Mouse (Mus musculus) neural tube, embryonic 11.5 days (tissue): Measurements from ENCODE around the gene Hist1h1d. TPM values are rescaled to one million over a fixed set of nuclear protein-coding genes. Genes with fewer than 3 reads are reported as not detected.
"Not testable (repeated sequence)": the region's sequence is repeated elsewhere in the genome, so short reads cannot be mapped to it uniquely, and the experiment has no call there.

Source experiments
- ATAC-seq: fragments of 200-750 bp; cut with Nextera tagmentation; 2 replicates; pipeline ENCODE4 v1.8.0; 2017; ENCODE audit warnings: moderate number of reproducible peaks, mild to moderate bottlenecking, moderate TSS enrichment, moderate library complexity; ENCODE audit not compliant: insufficient read depth, low FRiP score, low TSS enrichment
- DNase-seq: peaks from one replicate; pipeline ENCODE4 v3.0.0-alpha.2; 2015; ENCODE audit warnings: low spot score
- H3K27ac ChIP-seq: fragments of 300-500 bp; sonication (generic); 2 replicates; pipeline ENCODE4 v1.5.1; 2014; ENCODE audit warnings: low read depth, mild to moderate bottlenecking, low read length
- H3K27me3 ChIP-seq: fragments of 300-500 bp; sonication (generic); 2 replicates; pipeline ENCODE4 v1.6.1; 2014; ENCODE audit warnings: mild to moderate bottlenecking, low read length, mixed read lengths; ENCODE audit not compliant: control insufficient read depth, insufficient read depth
- H3K36me3 ChIP-seq: fragments of 300-500 bp; sonication (generic); 2 replicates; pipeline ENCODE4 v1.6.1; 2014; ENCODE audit warnings: mild to moderate bottlenecking, low read length, moderate library complexity, mixed read lengths; ENCODE audit not compliant: control insufficient read depth, insufficient read depth
- H3K4me1 ChIP-seq: fragments of 300-500 bp; sonication (generic); 2 replicates; pipeline ENCODE4 v1.6.1; 2014; ENCODE audit warnings: low read length, mixed read lengths; ENCODE audit not compliant: control insufficient read depth, insufficient read depth
- H3K4me2 ChIP-seq: fragments of 300-500 bp; sonication (generic); 2 replicates; pipeline ENCODE4 v1.6.1; 2014; ENCODE audit warnings: low read depth, mild to moderate bottlenecking, moderate library complexity
- H3K4me3 ChIP-seq: fragments of 300-500 bp; sonication (generic); 2 replicates; pipeline ENCODE4 v1.5.1; 2014; ENCODE audit warnings: low read depth, low read length
- H3K9ac ChIP-seq: fragments of 300-500 bp; sonication (generic); 2 replicates; pipeline ENCODE4 v1.6.1; 2014; ENCODE audit warnings: mild to moderate bottlenecking, low read length
- H3K9me3 ChIP-seq: fragments of 300-500 bp; sonication (generic); 2 replicates; pipeline ENCODE4 v1.6.1; 2016; ENCODE audit warnings: low read length; ENCODE audit not compliant: control insufficient read depth
- WGBS: fragments of 180-500 bp; shearing (Covaris S2); extraction: QIAGEN DNeasy Blood & Tissue Kit; methylation state at CpG from one replicate; pipeline ENCODE4 v1.1.7; 2014; 5-methylcytosine and 5-hydroxymethylcytosine counted together
- polyA plus RNA-seq: library from polyadenylated mRNA; unstranded; fragments of >200 nt; fragmentation: Nextera tagmentation; extraction: Ambion mirVana; gene quantifications from 2 replicates; pipeline ENCODE4 v1.2.1, GENCODE M21; 2014

Hist1h1d gene
- polyA plus RNA-seq, 1 experiment from 2014 or later = 0.58 TPM

DNA sequence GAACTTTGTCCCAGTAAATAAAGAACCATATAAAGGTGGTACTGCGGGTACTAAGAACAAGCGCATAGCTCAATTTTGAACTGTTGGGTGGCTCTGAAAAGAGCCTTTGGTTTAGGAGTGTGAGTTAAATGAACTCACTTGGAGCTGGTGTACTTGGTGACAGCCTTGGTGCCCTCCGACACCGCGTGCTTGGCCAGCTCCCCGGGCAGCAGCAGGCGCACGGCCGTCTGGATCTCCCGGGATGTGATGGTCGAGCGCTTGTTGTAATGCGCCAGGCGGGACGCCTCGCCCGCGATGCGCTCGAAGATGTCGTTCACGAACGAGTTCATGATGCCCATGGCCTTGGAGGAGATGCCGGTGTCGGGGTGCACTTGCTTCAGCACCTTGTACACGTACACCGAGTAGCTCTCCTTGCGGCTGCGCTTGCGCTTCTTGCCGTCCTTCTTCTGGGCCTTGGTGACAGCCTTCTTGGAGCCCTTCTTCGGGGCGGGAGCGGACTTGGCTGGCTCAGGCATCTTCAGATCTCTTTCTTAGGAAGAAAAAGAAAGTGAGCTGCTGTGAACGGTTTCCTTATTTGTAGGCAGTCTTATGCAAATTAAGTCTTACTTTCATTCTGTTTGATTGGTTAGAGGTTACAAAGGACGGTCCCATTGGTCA lies 32.5 kb downstream of the Hist1h1d start:
- peak; percentile 79 for ATAC-seq
- not testable (repeated sequence) for H3K36me3 ChIP-seq, H3K9me3 ChIP-seq, H3K27me3 ChIP-seq
- peak overlapping the region; percentile 39 for H3K4me3 ChIP-seq
- peaks cover 24% of the 10 kb centered on the region for H3K4me1 ChIP-seq
- peak overlapping the region; percentile 83 for H3K4me2 ChIP-seq
- peak overlapping the region; percentile 97 for H3K27ac ChIP-seq
- H3K9ac ChIP-seq = peak overlapping the region; percentile 80
- under 1% methylated on average over 20 of the region's 36 CpGs for WGBS
- DNase-seq = peak; percentile 77

GRCm38 (mm10) chr13:23586099-23586939 lies 33.3 kb downstream of the Hist1h1d start:
- Histone ChIP-seq H3K27ac (peak overlapping the region; percentile 97), H3K4me1 (peaks cover 24% of the 10 kb centered on the region), H3K36me3 (no peaks in the 10 kb centered on the region), H3K9ac (peak overlapping the region; percentile 12), H3K4me2 (peak overlapping the region; percentile 83), H3K4me3 (peak overlapping the region; percentile 39; the same call in 1 of the 2 replicates), H3K9me3 (no peaks in the 10 kb centered on the region), H3K27me3 (no peaks in the 10 kb centered on the region)
- ATAC-seq (0 out of 2 replicates have a peak, but pooled peaks have one; percentile 22), DNase-seq (peak; percentile 35)
- WGBS = 1% methylated on average over 22 of the region's 22 CpGs

- WGBS = 3% methylated on average over 1 of the region's 1 CpGs
- 0 out of 2 replicates have a peak overlapping the region, but pooled peaks have one; percentile 0 for H3K4me3 ChIP-seq
- H3K4me1 ChIP-seq = peaks cover 23% of the 10 kb centered on the region
- H3K27me3 ChIP-seq = no peaks in the 10 kb centered on the region
- H3K9ac ChIP-seq = peak overlapping the region; percentile 12
- H3K4me2 ChIP-seq = peak overlapping the region; percentile 83
- no peaks in the 10 kb centered on the region for H3K9me3 ChIP-seq
- H3K27ac ChIP-seq = peak overlapping the region; percentile 86
- ATAC-seq (no peak), DNase-seq (no peak)
- H3K36me3 ChIP-seq = no peaks in the 10 kb centered on the region
Measured at GRCm38 (mm10) chr13:23586940-23587225, 33.8 kb downstream of the Hist1h1d start.

GRCm38 (mm10) chr13:23591206-23591605 lies 38.1 kb downstream of the Hist1h1d start:
- ATAC-seq (no peak), DNase-seq (no peak)
- Histone ChIP-seq H3K9me3 (no peaks in the 10 kb centered on the region), H3K36me3 (no peaks in the 10 kb centered on the region), H3K27me3 (no peaks in the 10 kb centered on the region), H3K4me1 (peaks cover 5% of the 10 kb centered on the region; the same call in 1 of the 2 replicates), H3K4me2 (no peak overlapping the region), H3K9ac (no peak overlapping the region), H3K4me3 (no peak overlapping the region), H3K27ac (no peak overlapping the region)
- 95% methylated on average over 7 of the region's 7 CpGs for WGBS

GRCm38 (mm10) chr13:23591886-23592285 lies 38.8 kb downstream of the Hist1h1d start:
- H3K27ac ChIP-seq, DNase-seq, H3K4me2 ChIP-seq, H3K9ac ChIP-seq, ATAC-seq, H3K27me3 ChIP-seq, H3K4me3 ChIP-seq, H3K4me1 ChIP-seq, H3K9me3 ChIP-seq, H3K36me3 ChIP-seq: not testable (repeated sequence)
- 87% methylated on average over 6 of the region's 7 CpGs for WGBS

GRCm38 (mm10) chr13:23592614-23593013 lies 39.6 kb downstream of the Hist1h1d start:
- H3K4me2 ChIP-seq = no peak overlapping the region
- 87% methylated on average over 7 of the region's 7 CpGs for WGBS
- H3K27me3 ChIP-seq = no peaks in the 10 kb centered on the region
- no peaks in the 10 kb centered on the region for H3K9me3 ChIP-seq
- no peak overlapping the region for H3K27ac ChIP-seq
- no peaks in the 10 kb centered on the region for H3K4me1 ChIP-seq
- DNase-seq (no peak), ATAC-seq (no peak)
- H3K36me3 ChIP-seq = no peaks in the 10 kb centered on the region
- no peak overlapping the region for H3K4me3 ChIP-seq
- no peak overlapping the region for H3K9ac ChIP-seq

DNA sequence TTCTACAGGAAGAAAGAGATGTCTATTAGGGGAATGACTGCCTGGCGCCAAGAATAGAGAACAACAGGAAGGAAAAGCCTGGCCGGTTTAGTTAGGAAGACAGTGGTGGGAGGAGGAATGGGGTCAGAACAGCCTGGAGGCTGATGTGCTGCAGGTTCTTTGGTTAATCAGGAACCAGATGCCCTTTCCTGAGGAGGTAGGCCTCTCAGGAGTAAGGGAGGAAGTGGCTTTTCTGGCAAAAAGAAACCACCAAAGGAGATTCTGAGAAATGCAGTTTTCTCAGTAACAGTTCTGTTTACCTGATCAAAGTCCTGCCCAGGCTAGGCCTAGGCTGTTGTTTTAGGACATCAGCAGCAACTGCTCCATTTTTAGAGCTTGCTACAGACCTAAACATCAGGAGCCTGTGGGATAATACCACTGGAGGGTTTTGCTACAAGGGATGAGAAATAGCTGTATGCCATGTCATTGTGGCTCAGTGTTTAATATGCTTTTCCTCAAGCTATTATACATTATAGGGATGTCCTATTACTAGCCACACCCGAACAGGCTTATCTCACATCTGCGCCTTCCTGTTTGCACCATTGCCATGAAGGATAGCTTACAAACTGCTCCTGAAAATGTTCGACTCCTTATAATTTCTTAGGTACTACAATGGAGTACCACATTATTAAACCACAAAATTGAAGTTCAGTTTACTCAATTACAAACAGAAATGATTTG lies 40.1 kb downstream of the Hist1h1d start:
- H3K27ac ChIP-seq = no peak overlapping the region
- H3K9me3 ChIP-seq = no peaks in the 10 kb centered on the region
- H3K27me3 ChIP-seq = no peaks in the 10 kb centered on the region
- no peak for ATAC-seq
- H3K9ac ChIP-seq = no peak overlapping the region
- H3K4me2 ChIP-seq = no peak overlapping the region
- WGBS = 89% methylated on average over 5 of the region's 5 CpGs
- H3K4me3 ChIP-seq = no peak overlapping the region
- H3K4me1 ChIP-seq = no peaks in the 10 kb centered on the region
- no peak for DNase-seq
- H3K36me3 ChIP-seq = no peaks in the 10 kb centered on the region

DNA sequence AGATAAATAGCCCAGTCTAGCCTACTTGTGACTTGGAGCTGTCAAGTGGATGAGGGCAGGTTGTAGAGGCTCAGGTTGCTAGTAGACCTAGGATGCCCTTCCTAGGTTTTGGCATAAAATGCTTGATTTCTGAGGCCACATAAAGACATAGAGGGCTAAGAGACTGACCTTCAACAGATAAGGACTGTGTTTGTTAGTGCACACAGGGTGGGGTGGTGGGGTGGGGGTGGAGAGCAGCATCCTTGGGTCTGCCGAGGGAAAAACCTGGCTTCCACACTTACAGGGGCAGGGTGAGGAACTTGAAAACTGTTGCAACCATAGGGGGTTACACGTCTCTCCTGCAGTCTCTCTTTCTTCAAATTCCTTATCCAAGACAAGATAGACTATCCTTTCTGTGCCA lies 42.1 kb downstream of the Hist1h1d start:
- Histone ChIP-seq H3K4me1 (no peaks in the 10 kb centered on the region), H3K9me3 (no peaks in the 10 kb centered on the region), H3K36me3 (no peaks in the 10 kb centered on the region), H3K27me3 (no peaks in the 10 kb centered on the region), H3K4me3 (no peak overlapping the region), H3K27ac (no peak overlapping the region), H3K4me2 (no peak overlapping the region), H3K9ac (no peak overlapping the region)
- 87% methylated on average over 2 of the region's 2 CpGs for WGBS
- DNase-seq (no peak), ATAC-seq (no peak)
